Mouse (Mus musculus) E14TG2a.4 (cell line): ENCODE data around the gene Cog5.

Experiments
- CTCF ChIP-seq: conservative IDR thresholded peaks from 2 replicates; pipeline ENCODE4 v1.5.1; 2014; ENCODE audit warnings: low read length
- POU5F1 ChIP-seq: IDR thresholded peaks from 2 replicates; pipeline ENCODE4 v1.6.1; 2014; ENCODE audit warnings: low read length, borderline replicate concordance

DNA sequence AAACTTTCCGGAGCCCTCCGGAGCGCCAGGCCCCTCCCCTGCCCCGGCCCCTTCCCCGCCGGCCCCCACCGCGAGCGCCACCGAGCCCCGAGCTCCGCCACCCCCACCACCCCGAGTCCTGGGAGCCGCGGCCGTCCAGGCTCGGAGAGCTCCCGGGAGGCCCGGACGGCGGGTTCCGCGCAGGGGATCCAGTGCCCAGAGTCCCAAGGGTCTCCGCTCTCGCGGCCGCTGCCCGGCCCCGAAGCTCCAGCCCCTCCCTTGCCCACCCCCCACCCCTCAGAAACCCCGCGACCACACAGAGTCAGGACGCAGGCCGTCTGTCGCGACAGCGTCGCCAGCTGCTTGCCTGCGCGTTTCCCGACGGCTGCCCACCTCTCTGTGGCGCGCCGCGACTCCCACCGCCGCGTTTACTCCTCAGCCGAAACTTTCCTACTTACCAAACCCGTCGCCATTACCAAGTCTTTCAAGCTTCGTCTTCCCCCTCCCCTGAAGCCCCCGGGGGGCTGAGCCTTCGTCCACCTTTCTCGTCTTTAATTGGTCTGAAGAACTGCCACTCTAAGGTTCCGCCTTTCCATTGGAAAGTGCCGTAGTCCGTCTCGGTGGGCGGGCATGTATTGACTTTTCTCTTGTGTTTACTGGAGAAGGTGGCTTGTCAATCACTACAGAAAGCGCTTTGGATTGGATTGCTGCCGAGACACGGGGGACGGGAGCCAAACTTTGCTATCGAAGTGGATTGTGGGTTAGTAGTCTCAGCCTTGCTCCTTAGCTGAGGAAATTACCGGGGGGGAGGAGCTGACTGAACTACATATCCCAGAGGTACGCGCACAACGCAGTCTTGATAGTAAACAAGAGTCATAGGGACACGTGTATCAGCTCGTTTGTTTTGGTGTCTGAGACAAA lies 295.3 kb downstream of the Cog5 start, which contains the start of gene Hbp1:
- TF ChIP-seq CTCF, result no peak
- no peak for TF ChIP-seq POU5F1
